Mouse (Mus musculus) adrenal gland, postnatal 0 days (tissue): Measurements from ENCODE around the gene Rhoc. TPM values are rescaled to one million over a fixed set of nuclear protein-coding genes. Genes with fewer than 3 reads are reported as not detected.

ENCODE experiments used
- polyA plus RNA-seq: library from polyadenylated mRNA; unstranded; fragments of >200 nt; fragmentation: Nextera tagmentation; extraction: Ambion mirVana; gene quantifications from 2 replicates; pipeline ENCODE4 v1.2.1, GENCODE M21; 2015

Gene Rhoc
- 181 and 196 TPM in 2 replicates for polyA plus RNA-seq

GRCm38 (mm10) chr3:104788075-104788474 lies at the start of gene Rhoc:
Rhoc (plus strand) TSS chr3:104788375.

GRCm38 (mm10) chr3:104780561-104781420 lies 7.4 kb upstream of the Rhoc start, which contains the start of gene Ppm1j:
Ppm1j (plus strand) TSS chr3:104781056.

GRCm38 (mm10) chr3:104781471-104781903 lies 6.7 kb upstream of the Rhoc start, which contains the start of gene Fam19a3:
Fam19a3 (minus strand) TSS chr3:104781840.

GRCm38 (mm10) chr3:104817991-104818748 lies 30.0 kb downstream of the Rhoc start, which contains the start of gene Mov10:
Mov10 (minus strand) TSS chr3:104818563.

Other genes with a start within 250 kb of the Rhoc start
- 34.8 and 40.0 TPM in 2 replicates for gene Slc16a1, start 149.7 kb upstream of the Rhoc start, polyA plus RNA-seq
- gene Ppm1j, start 7.3 kb upstream of the Rhoc start, polyA plus RNA-seq = 1.3 and 2.7 TPM in 2 replicates
- gene Fam19a3, start 6.5 kb upstream of the Rhoc start, polyA plus RNA-seq = 0.05 TPM in 1 of 2 replicates, not detected in the other
- 30.3 and 45.5 TPM in 2 replicates for gene Mov10, start 30.2 kb downstream of the Rhoc start, polyA plus RNA-seq
- gene St7l, start 75.6 kb downstream of the Rhoc start, polyA plus RNA-seq = 26.1 and 34.7 TPM in 2 replicates
- 99.2 and 116 TPM in 2 replicates for gene Capza1, start 76.1 kb downstream of the Rhoc start, polyA plus RNA-seq
- gene Wnt2b, start 173.5 kb downstream of the Rhoc start, polyA plus RNA-seq = 4.5 and 12.5 TPM in 2 replicates